Mouse (Mus musculus) limb, embryonic 15.5 days (tissue): Measurements from ENCODE around the gene Armc7. TPM values are rescaled to one million over a fixed set of nuclear protein-coding genes. Genes with fewer than 3 reads are reported as not detected.
A peak's percentile ranks its signal among the peaks of the same experiment; 100 is the strongest.
"Not testable (repeated sequence)": the region's sequence is repeated elsewhere in the genome, so short reads cannot be mapped to it uniquely, and the experiment has no call there.

Source experiments
- ATAC-seq: fragments of 200-750 bp; cut with Nextera tagmentation; 2 replicates; pipeline ENCODE4 v1.8.0; 2017; ENCODE audit warnings: low read depth, moderate TSS enrichment; ENCODE audit not compliant: insufficient number of reproducible peaks, low FRiP score, low TSS enrichment
- H3K27ac ChIP-seq: fragments of 300-500 bp; sonication (generic); 2 replicates; pipeline ENCODE4 v1.5.1; 2015; ENCODE audit warnings: moderate library complexity, mild to moderate bottlenecking, inconsistent platforms
- H3K27me3 ChIP-seq: fragments of 300-500 bp; sonication (generic); 2 replicates; pipeline ENCODE4 v1.6.1; 2015; ENCODE audit warnings: inconsistent platforms
- H3K36me3 ChIP-seq: fragments of 300-500 bp; sonication (generic); 2 replicates; pipeline ENCODE4 v1.6.1; 2015; ENCODE audit warnings: inconsistent platforms
- H3K4me1 ChIP-seq: fragments of 300-500 bp; sonication (generic); 2 replicates; pipeline ENCODE4 v1.6.1; 2015; ENCODE audit warnings: inconsistent platforms
- H3K4me2 ChIP-seq: fragments of 300-500 bp; sonication (generic); 2 replicates; pipeline ENCODE4 v1.6.1; 2015; ENCODE audit warnings: mild to moderate bottlenecking, inconsistent platforms
- H3K4me3 ChIP-seq: fragments of 300-500 bp; sonication (generic); 2 replicates; pipeline ENCODE4 v1.5.1; 2015; ENCODE audit warnings: mild to moderate bottlenecking, inconsistent platforms
- H3K9ac ChIP-seq: fragments of 300-500 bp; sonication (generic); 2 replicates; pipeline ENCODE4 v1.6.1; 2015; ENCODE audit warnings: inconsistent platforms
- H3K9me3 ChIP-seq: fragments of 300-500 bp; sonication (generic); 2 replicates; pipeline ENCODE4 v1.6.1; 2016; ENCODE audit warnings: inconsistent platforms
- WGBS: fragments of 180-500 bp; shearing (Covaris S2); methylation state at CpG from one replicate; pipeline ENCODE4 v1.1.7; 2015; 5-methylcytosine and 5-hydroxymethylcytosine counted together
- polyA plus RNA-seq: library from polyadenylated mRNA; unstranded; fragments of >200 nt; fragmentation: Nextera tagmentation; extraction: Ambion mirVana; gene quantifications from 2 replicates; pipeline ENCODE4 v1.2.1, GENCODE M21; 2015

Gene Armc7
- polyA plus RNA-seq, 1 experiment from 2014 or later = 7.2 TPM

- no peaks in the 10 kb centered on the region for H3K27me3 ChIP-seq
- no peak overlapping the region for H3K9ac ChIP-seq
- no peak overlapping the region for H3K4me3 ChIP-seq
- ATAC-seq = no peak
- no peak overlapping the region for H3K4me2 ChIP-seq
- WGBS = 43% methylated on average over 9 of the region's 9 CpGs
- H3K9me3 ChIP-seq = no peaks in the 10 kb centered on the region
- H3K27ac ChIP-seq = no peak overlapping the region
- H3K4me1 ChIP-seq = no peaks in the 10 kb centered on the region
- peaks cover 13% of the 10 kb centered on the region for H3K36me3 ChIP-seq
These were observed 43.2 kb downstream of the Armc7 start for GRCm38 (mm10) chr11:115518693-115519092.

DNA sequence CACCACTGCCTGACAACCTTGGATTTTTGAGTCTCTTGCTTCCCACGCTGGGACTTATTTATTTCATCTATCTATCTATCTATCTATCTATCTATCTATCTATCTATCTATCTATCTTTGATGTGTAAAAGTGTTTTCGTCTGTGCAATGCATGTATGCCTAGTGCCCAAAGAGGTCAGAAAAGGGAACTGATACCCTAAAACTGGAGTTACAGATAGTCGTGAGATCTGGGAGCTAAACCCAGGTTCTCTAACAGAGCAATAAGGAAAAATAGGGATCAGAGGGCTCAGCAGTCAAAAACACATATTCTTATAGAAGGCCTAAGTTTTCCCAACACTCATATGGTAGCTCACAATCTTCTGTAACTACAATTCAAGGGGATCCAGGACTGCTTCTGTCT lies 44.1 kb downstream of the Armc7 start:
- no peak for ATAC-seq
- H3K27ac ChIP-seq = no peak overlapping the region
- H3K27me3 ChIP-seq = no peaks in the 10 kb centered on the region
- no peak overlapping the region for H3K4me3 ChIP-seq
- no peak overlapping the region for H3K9ac ChIP-seq
- H3K9me3 ChIP-seq = no peaks in the 10 kb centered on the region
- H3K4me1 ChIP-seq = no peaks in the 10 kb centered on the region
- no peak overlapping the region for H3K4me2 ChIP-seq
- H3K36me3 ChIP-seq = peaks cover 22% of the 10 kb centered on the region
- 87% methylated on average over 3 of the region's 3 CpGs for WGBS

DNA sequence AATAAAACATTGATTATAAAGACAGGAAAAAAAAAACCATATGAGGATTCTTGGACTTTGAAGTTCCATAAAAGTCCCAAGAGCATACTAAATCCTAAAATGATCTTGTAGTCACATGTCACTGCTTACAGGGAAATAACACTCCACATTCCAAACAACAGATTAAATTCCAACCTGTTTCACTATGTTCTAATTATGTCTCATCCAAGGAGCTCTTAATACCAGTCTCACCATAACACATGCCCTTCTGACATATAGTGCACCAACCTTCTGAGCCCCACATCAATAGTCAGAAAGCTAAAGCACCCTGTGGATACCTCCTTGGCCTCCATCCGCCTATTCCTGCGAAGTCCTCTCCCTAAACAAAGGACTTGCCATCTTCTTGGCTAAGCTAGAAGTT lies 44.8 kb downstream of the Armc7 start:
- Histone ChIP-seq H3K4me3 (no peak overlapping the region), H3K4me2 (no peak overlapping the region), H3K9me3 (no peaks in the 10 kb centered on the region), H3K27ac (no peak overlapping the region), H3K9ac (no peak overlapping the region), H3K4me1 (no peaks in the 10 kb centered on the region), H3K27me3 (no peaks in the 10 kb centered on the region), H3K36me3 (peaks cover 28% of the 10 kb centered on the region)
- no peak for ATAC-seq
- WGBS = 91% methylated on average over 2 of the region's 2 CpGs

DNA sequence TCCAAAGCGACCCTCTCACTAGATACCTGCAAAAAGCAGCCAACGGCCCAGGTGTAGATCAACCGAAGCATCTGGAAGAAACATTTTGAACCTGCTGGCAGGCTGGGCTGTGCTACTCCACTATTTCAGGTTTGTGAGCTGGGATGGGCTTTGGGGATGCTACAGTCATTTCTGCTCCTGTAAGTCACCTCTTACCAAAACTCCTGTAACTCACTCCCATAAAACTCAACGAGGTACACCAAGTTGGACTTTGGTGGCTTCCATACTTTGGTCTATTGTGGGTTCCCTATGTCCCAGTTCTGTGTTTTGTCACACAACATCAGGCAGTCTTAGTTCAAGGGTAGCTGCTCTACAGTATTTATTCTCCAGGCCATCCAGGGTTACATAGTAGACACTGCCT lies 45.6 kb downstream of the Armc7 start:
- ATAC-seq = no peak
- Histone ChIP-seq H3K27me3 (no peaks in the 10 kb centered on the region), H3K9ac (no peak overlapping the region), H3K4me3 (no peak overlapping the region), H3K27ac (no peak overlapping the region), H3K4me1 (no peaks in the 10 kb centered on the region), H3K4me2 (no peak overlapping the region), H3K9me3 (no peaks in the 10 kb centered on the region), H3K36me3 (peaks cover 37% of the 10 kb centered on the region)
- 78% methylated on average over 4 of the region's 4 CpGs for WGBS

GRCm38 (mm10) chr11:115522238-115522637 lies 46.8 kb downstream of the Armc7 start:
- H3K27me3 ChIP-seq = no peaks in the 10 kb centered on the region
- no peak overlapping the region for H3K9ac ChIP-seq
- H3K4me2 ChIP-seq = no peak overlapping the region
- no peak for ATAC-seq
- no peaks in the 10 kb centered on the region for H3K9me3 ChIP-seq
- H3K27ac ChIP-seq = no peak overlapping the region
- H3K4me3 ChIP-seq = no peak overlapping the region
- WGBS = 81% methylated on average over 2 of the region's 2 CpGs
- peaks cover 46% of the 10 kb centered on the region for H3K36me3 ChIP-seq
- no peaks in the 10 kb centered on the region for H3K4me1 ChIP-seq

DNA sequence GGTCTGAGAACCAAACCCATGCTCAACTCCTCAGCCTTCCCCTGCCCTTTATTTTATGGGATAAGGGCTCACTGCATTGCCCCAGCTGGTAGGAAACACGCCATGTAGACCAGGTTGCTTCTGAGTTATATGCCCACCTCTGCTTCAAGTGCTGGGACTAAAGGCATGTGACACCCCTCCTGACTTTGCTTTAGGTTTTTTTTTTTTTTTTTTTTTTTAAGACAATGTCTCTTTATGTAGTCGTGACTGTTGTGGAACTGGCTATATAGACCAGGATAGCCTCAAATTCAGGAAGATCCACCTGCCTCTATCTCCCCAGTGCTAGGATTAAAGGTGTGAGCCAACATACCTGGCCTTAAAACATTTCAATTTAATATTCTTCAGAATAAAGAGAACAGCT lies 47.2 kb downstream of the Armc7 start:
- Histone ChIP-seq H3K4me2 (no peak overlapping the region), H3K36me3 (peaks cover 51% of the 10 kb centered on the region), H3K4me1 (no peaks in the 10 kb centered on the region), H3K9ac (no peak overlapping the region), H3K27me3 (no peaks in the 10 kb centered on the region), H3K4me3 (no peak overlapping the region), H3K9me3 (no peaks in the 10 kb centered on the region), H3K27ac (no peak overlapping the region)
- ATAC-seq = no peak
- 69% methylated on average over 2 of the region's 2 CpGs for WGBS

DNA sequence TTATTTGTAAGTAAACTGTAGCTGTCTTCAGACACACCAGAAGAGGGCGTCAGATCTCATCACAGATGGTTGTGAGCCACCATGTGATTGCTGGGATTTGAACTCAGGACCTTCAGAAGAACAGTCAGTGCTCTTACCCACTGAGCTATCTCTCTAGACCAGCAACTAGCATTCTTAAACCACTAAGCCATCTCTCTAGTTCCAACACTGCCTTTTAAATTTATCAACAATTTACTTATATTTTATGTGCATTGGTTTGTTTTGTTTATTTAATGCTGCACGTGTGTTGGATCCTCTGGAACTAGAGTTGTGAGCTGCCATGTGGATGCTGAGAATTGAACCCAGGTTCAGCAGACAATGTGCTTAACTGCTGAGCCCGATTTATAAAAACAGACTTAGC lies 51.0 kb downstream of the Armc7 start:
- H3K4me3 ChIP-seq, H3K4me1 ChIP-seq, ATAC-seq, H3K27ac ChIP-seq, H3K27me3 ChIP-seq, H3K9ac ChIP-seq, H3K4me2 ChIP-seq, H3K9me3 ChIP-seq: not testable (repeated sequence)
- peaks cover 70% of the 10 kb centered on the region for H3K36me3 ChIP-seq
- 84% methylated on average over 3 of the region's 3 CpGs for WGBS

DNA sequence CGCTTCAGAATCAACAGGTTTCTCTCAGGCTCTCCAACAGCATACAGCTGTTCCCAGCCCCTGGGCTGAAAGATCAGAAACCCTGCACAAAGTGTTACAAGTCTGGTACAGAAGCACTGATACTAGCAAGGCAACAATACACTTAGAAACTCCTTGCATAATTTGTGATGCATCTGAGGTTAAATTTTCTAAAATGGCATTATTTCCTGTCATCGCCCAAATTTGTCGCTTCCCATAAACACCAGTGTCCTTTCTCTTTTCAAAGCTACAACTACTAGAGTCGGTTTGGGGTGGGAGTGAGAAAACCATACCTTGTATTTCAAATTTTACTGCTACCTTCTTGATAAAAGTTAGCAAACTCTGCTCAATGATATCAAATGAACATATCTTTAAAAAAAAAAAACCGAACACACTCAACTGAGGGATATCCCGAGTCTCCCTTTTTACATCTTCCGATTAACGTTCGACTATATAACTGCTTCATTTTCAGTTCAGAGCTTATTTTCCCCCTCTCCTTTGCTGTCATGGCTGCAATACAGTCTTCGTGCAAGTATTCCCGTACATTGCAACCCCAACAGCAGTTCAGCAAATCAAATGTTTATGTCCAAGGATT lies 59.4 kb downstream of the Armc7 start:
- WGBS = 4% methylated on average over 11 of the region's 11 CpGs
- Histone ChIP-seq H3K36me3 (peaks cover 36% of the 10 kb centered on the region), H3K9ac (peak overlapping the region; percentile 97), H3K4me3 (peak overlapping the region; percentile 61), H3K4me2 (peak overlapping the region; percentile 55), H3K27me3 (no peaks in the 10 kb centered on the region), H3K4me1 (peaks cover 12% of the 10 kb centered on the region), H3K9me3 (no peaks in the 10 kb centered on the region), H3K27ac (peak overlapping the region; percentile 100)
- ATAC-seq = no peak

DNA sequence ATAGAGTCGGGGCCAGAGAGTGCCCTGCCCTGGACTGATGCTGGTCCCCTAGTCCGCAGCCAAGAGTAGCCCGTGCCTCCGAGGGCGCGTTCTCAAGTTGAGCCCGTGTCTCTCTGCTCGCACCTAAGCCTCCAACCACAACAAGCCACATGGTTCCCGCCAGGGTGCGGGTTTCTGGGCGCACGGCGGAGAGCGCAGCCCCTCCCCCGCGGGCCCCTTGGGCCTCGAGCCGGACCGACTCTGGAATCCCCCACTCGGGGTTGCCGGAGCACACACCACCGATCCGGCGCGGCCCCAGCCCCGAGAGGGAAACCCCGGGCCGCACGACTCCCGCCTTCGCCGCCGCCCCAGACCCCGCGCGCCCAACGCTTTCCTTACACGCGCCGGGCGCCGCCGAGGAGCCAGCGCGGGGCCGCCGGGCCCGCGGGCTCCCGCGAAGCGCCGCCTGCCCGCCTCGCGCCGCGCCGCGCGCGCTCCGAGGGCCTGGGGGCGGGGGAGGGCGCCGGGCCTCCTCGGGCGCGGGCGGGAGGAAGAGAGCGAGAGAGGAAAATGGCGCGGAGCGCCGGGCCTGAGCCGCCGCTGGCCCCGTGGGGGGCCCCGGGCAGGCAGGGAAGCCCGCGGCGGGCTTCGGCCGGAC lies 60.1 kb downstream of the Armc7 start:
- H3K27me3 ChIP-seq = no peaks in the 10 kb centered on the region
- peak; percentile 80 for ATAC-seq
- H3K9ac ChIP-seq = peak overlapping the region; percentile 97
- WGBS = under 1% methylated on average over 81 of the region's 84 CpGs
- peaks cover 30% of the 10 kb centered on the region for H3K36me3 ChIP-seq
- H3K9me3 ChIP-seq = no peaks in the 10 kb centered on the region
- peak overlapping the region; percentile 61 for H3K4me3 ChIP-seq
- H3K27ac ChIP-seq = peak overlapping the region; percentile 100
- peaks cover 12% of the 10 kb centered on the region for H3K4me1 ChIP-seq
- H3K4me2 ChIP-seq = peak overlapping the region; percentile 55

- peak; percentile 85 for ATAC-seq
- H3K27ac ChIP-seq = peak within 1 kb of the TSS; percentile 100
- H3K9me3 ChIP-seq = no peaks in the 10 kb centered on the region
- WGBS = 2% methylated on average over 55 of the region's 70 CpGs
- H3K9ac ChIP-seq = peak within 1 kb of the TSS; percentile 97
- H3K4me1 ChIP-seq = peaks cover 12% of the 10 kb centered on the region
- peak within 1 kb of the TSS; percentile 61 for H3K4me3 ChIP-seq
- peak within 1 kb of the TSS; percentile 55 for H3K4me2 ChIP-seq
- no peaks in the 10 kb centered on the region for H3K27me3 ChIP-seq
- peaks cover 28% of the 10 kb centered on the region for H3K36me3 ChIP-seq
These were observed 60.7 kb downstream of the Armc7 start, which contains the start of gene Sumo2 for GRCm38 (mm10) chr11:115536038-115536681. TSS of gene Sumo2 (minus strand) at chr11:115536276.

DNA sequence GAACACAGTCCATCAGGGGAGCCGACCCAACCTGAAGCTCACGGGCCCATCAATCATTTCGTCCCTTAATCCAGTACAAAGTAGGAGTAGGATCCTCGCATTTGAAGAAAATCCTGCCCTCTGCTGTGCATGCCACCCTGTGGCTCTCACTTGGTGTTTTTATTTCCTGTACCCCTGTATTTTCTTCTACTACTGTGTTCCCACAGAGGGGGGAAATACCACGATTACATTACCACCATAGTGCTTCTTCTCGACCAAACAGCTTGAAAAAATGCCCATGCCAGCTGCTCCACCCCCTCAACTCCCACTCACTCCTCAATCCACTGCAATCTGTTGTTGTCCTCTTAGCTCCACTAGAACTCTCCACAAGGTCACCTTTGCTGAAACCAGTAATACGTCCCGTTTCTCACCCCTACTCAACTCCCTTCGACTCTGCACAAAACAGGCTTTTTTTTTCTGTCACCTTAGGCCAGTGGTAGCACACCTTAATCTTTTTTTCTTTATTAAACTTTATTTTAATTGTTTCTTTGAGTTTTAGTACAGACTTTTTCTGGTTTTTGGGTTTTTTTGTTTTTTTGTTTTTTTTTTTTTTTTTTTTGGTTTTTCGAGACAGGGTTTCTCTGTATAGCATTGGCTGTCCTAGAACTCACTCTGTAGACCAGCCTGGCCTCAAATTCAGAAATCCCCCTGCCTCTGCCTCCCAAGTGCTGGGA lies 61.5 kb downstream of the Armc7 start:
- no peak for ATAC-seq
- peak overlapping the region; percentile 61; the same call in 1 of the 2 replicates for H3K4me3 ChIP-seq
- H3K36me3 ChIP-seq = peaks cover 21% of the 10 kb centered on the region
- no peaks in the 10 kb centered on the region for H3K27me3 ChIP-seq
- H3K9me3 ChIP-seq = no peaks in the 10 kb centered on the region
- peak overlapping the region; percentile 55 for H3K4me2 ChIP-seq
- H3K9ac ChIP-seq = no peak overlapping the region
- 87% methylated on average over 10 of the region's 10 CpGs for WGBS
- H3K4me1 ChIP-seq = peaks cover 12% of the 10 kb centered on the region
- H3K27ac ChIP-seq = peak overlapping the region; percentile 100

GRCm38 (mm10) chr11:115538045-115538444 lies 62.6 kb downstream of the Armc7 start:
- Histone ChIP-seq H3K36me3 (peaks cover 10% of the 10 kb centered on the region), H3K9me3 (no peaks in the 10 kb centered on the region), H3K9ac (no peak overlapping the region), H3K27me3 (no peaks in the 10 kb centered on the region), H3K4me1 (peaks cover 12% of the 10 kb centered on the region), H3K4me2 (no peak overlapping the region), H3K27ac (no peak overlapping the region), H3K4me3 (no peak overlapping the region)
- no peak for ATAC-seq
- WGBS = 65% methylated on average over 2 of the region's 2 CpGs
